Mouse (Mus musculus) forelimb bud, embryonic 11.5 days (tissue): ENCODE measurements at regions not wholly inside any gene's neighbourhood (a gene's known extent, or its start where the extent isn't known, plus 50 kb on each side); places are given as distances from the start of the nearest gene placed in this dataset.

Experiments
- DNase-seq: peaks from one replicate; pipeline ENCODE4 v3.0.0-alpha.2; 2012; ENCODE audit warnings: low read depth, low spot score

DNA sequence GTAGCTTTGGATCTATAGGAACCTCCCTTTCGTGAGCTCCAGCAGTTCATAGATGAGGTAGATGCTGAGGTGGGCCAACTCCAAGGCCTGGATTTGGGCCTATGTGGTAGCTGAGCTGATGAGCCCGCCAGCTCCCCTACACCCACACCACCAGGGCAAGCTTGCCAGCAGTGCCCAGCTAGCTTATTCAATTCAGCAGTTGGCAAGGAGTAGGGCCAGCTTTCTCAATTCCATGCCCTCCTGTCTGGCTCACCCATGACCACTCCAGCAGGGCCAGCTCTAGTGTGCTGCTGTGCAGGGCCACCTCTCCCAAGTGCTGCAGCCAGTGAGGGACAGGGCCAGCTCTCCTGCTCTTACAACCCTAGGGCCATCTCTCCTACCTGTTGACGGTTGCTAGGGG is 97.1 kb upstream of the Tbc1d2b start:
- DNase-seq: no peak

DNA sequence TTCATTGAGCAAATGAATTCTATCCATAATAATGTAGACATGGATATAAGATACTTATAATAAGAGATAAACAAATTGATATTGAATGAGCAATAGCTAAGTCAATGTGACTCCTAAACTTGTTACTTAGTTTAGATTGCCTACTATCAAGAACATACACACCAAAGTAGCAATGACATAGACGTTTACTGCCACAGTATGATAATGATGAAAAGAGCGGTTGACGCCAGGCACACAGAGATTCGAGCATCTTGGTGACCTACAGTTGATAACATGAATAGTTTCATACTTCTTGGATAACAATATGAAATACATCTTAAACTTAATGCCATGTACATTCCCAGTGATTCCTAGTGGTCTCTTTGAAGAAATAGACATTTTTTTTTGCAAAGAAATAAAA is 55.9 kb upstream of the Tbc1d2b start:
- DNase-seq: no peak
